Mouse (Mus musculus) heart, adult 18-20 months (tissue): ENCODE data around the gene Gm4981. TPM values are rescaled to one million over a fixed set of nuclear protein-coding genes. Genes with fewer than 3 reads are reported as not detected.
A peak's percentile ranks its signal among the peaks of the same experiment; 100 is the strongest.
"Not testable (repeated sequence)": the region's sequence is repeated elsewhere in the genome, so short reads cannot be mapped to it uniquely, and the experiment has no call there.

ENCODE experiments used
- DNase-seq, 2 experiments: peaks; one replicate each; pipeline ENCODE4 v3.0.0; 2021 to 2022; ENCODE audit warnings: mixed read lengths in 1 of 2
- total RNA-seq, 2 experiments: library from RNA; stranded (reverse); gene quantifications; 2 replicates each; pipeline ENCODE4 v1.2.3; 2021

The Gm4981 gene
- total RNA-seq, 2 experiments from 2014 or later, result not detected

GRCm38 (mm10) chr10:58223161-58223560 lies 13.3 kb downstream of the Gm4981 start:
- not testable (repeated sequence) for DNase-seq

GRCm38 (mm10) chr10:58221571-58221970 lies 14.9 kb downstream of the Gm4981 start:
- DNase-seq, result peak in 1 of 2 experiments; percentile 51

- no peak for DNase-seq
Observed at GRCm38 (mm10) chr10:58220726-58221125, 15.8 kb downstream of the Gm4981 start.

GRCm38 (mm10) chr10:58217366-58217765 lies 19.1 kb downstream of the Gm4981 start:
- DNase-seq, result no peak

- DNase-seq, result no peak
Observed at GRCm38 (mm10) chr10:58215353-58215752, 21.1 kb downstream of the Gm4981 start.

GRCm38 (mm10) chr10:58214934-58215333 lies 21.6 kb downstream of the Gm4981 start:
- no peak for DNase-seq

- DNase-seq, result no peak
Observed at GRCm38 (mm10) chr10:58214497-58214896, 22.0 kb downstream of the Gm4981 start.

GRCm38 (mm10) chr10:58212230-58212629 lies 24.3 kb downstream of the Gm4981 start:
- DNase-seq, result no peak

- no peak for DNase-seq
Observed at GRCm38 (mm10) chr10:58211213-58211612, 25.3 kb downstream of the Gm4981 start.

GRCm38 (mm10) chr10:58210514-58210913 lies 26.0 kb downstream of the Gm4981 start:
- DNase-seq, result no peak

GRCm38 (mm10) chr10:58209710-58210467 lies 26.6 kb downstream of the Gm4981 start:
- DNase-seq, result no peak

- DNase-seq, result no peak
Observed at GRCm38 (mm10) chr10:58206639-58207404, 29.7 kb downstream of the Gm4981 start.

- DNase-seq, result no peak
Observed at GRCm38 (mm10) chr10:58205986-58206385, 30.5 kb downstream of the Gm4981 start.

Other genes with a start within 250 kb of the Gm4981 start
- gene AW822073, start 11.8 kb downstream of the Gm4981 start, total RNA-seq, result not detected
- gene Duxf3, start 4.0 kb downstream of the Gm4981 start, total RNA-seq, result not detected
- 10 to 100 TPM; 30.4 to 31.0 TPM for gene Gcc2, start 18.8 kb upstream of the Gm4981 start, total RNA-seq
- gene Lims1, start 86.8 kb upstream of the Gm4981 start, total RNA-seq, result 100 to 1,000 TPM; 142 to 163 TPM
- 10 to 100 TPM; 51.1 to 54.7 TPM for gene Ranbp2, start 210.2 kb upstream of the Gm4981 start, total RNA-seq